Mouse (Mus musculus): Measurements from ENCODE around the gene Tfdp2. TPM values are rescaled to one million over a fixed set of nuclear protein-coding genes. Genes with fewer than 3 reads are reported as not detected.
A peak's percentile ranks its signal among the peaks of the same experiment; 100 is the strongest.

Gene Tfdp2
- polyA plus RNA-seq, 1 experiment from 2014 or later, result 53.9 TPM

GRCm38 (mm10) chr9:96259017-96259512 lies 63.0 kb downstream of the Tfdp2 start:
- H3K4me1 ChIP-seq (ENCODE audit: insufficient read depth, low read depth, low read length), result no peaks in the 10 kb centered on the region
- peak overlapping the region; percentile 22; the same call in 1 of the 2 replicates for H3K4me3 ChIP-seq (ENCODE audit: low read depth, low read length)
- no peak overlapping the region for H3K9ac ChIP-seq (replicated peaks; ENCODE audit: low read depth)
- 7% methylated on average over 5 of the region's 5 CpGs for WGBS
- ATAC-seq, result no peak; the same call in 1 of the 2 replicates
- no peak overlapping the region for H3K27ac ChIP-seq (ENCODE audit: low read length)
- peak; percentile 67 for DNase-seq (ENCODE audit: low spot score)
- no peaks in the 10 kb centered on the region for H3K36me3 ChIP-seq (ENCODE audit: insufficient read depth, low read length)
- H3K27me3 ChIP-seq (replicated peaks; ENCODE audit: insufficient read depth, low read length), result no peaks in the 10 kb centered on the region
- TF ChIP-seq CTCF (IDR thresholded peaks at IDR 0.05) (no peak), EP300 (IDR thresholded peaks at IDR 0.05) (no peak)
- H3K4me2 ChIP-seq (replicated peaks; ENCODE audit: low read depth, low read length), result peak overlapping the region; percentile 47
- H3K9me3 ChIP-seq (ENCODE audit: low read length), result no peaks in the 10 kb centered on the region

GRCm38 (mm10) chr9:96259753-96260520 lies 63.9 kb downstream of the Tfdp2 start:
- ATAC-seq (no peak), DNase-seq (ENCODE audit: low spot score) (peak; percentile 16)
- whole genome bisulfite sequencing, result 9% methylated on average over 10 of the region's 10 CpGs
- H3K4me3 ChIP-seq (ENCODE audit: low read depth, low read length), result peak overlapping the region; percentile 22; the same call in 1 of the 2 replicates
- no peaks in the 10 kb centered on the region for H3K9me3 ChIP-seq (ENCODE audit: low read length)
- H3K27me3 ChIP-seq (replicated peaks; ENCODE audit: insufficient read depth, low read length), result no peaks in the 10 kb centered on the region
- no peak overlapping the region for H3K9ac ChIP-seq (replicated peaks; ENCODE audit: low read depth)
- H3K4me1 ChIP-seq (ENCODE audit: insufficient read depth, low read depth, low read length), result no peaks in the 10 kb centered on the region
- no peak overlapping the region for H3K27ac ChIP-seq (ENCODE audit: low read length)
- TF ChIP-seq EP300 (IDR thresholded peaks at IDR 0.05) (no peak), CTCF (IDR thresholded peaks at IDR 0.05) (no peak)
- no peaks in the 10 kb centered on the region for H3K36me3 ChIP-seq (ENCODE audit: insufficient read depth, low read length)
- peak overlapping the region; percentile 47 for H3K4me2 ChIP-seq (replicated peaks; ENCODE audit: low read depth, low read length)

GRCm38 (mm10) chr9:96261101-96261500 lies 65.0 kb downstream of the Tfdp2 start:
- TF ChIP-seq CTCF (IDR thresholded peaks at IDR 0.05) (no peak), EP300 (IDR thresholded peaks at IDR 0.05) (no peak)
- H3K36me3 ChIP-seq (ENCODE audit: insufficient read depth, low read length), result no peaks in the 10 kb centered on the region
- 80% methylated on average over 4 of the region's 4 CpGs for WGBS
- no peak overlapping the region for H3K27ac ChIP-seq (ENCODE audit: low read length)
- DNase-seq (ENCODE audit: low spot score) (no peak), ATAC-seq (no peak)
- H3K9ac ChIP-seq (replicated peaks; ENCODE audit: low read depth), result no peak overlapping the region
- no peaks in the 10 kb centered on the region for H3K27me3 ChIP-seq (replicated peaks; ENCODE audit: insufficient read depth, low read length)
- no peak overlapping the region for H3K4me3 ChIP-seq (ENCODE audit: low read depth, low read length)
- no peaks in the 10 kb centered on the region for H3K4me1 ChIP-seq (ENCODE audit: insufficient read depth, low read depth, low read length)
- no peak overlapping the region for H3K4me2 ChIP-seq (replicated peaks; ENCODE audit: low read depth, low read length)
- no peaks in the 10 kb centered on the region for H3K9me3 ChIP-seq (ENCODE audit: low read length)

- no peaks in the 10 kb centered on the region for H3K36me3 ChIP-seq (ENCODE audit: insufficient read depth, low read length)
- no peak for TF ChIP-seq EP300 (IDR thresholded peaks at IDR 0.05)
- no peak; the same call in 1 of the 2 replicates for TF ChIP-seq CTCF (IDR thresholded peaks at IDR 0.05)
- H3K27me3 ChIP-seq (replicated peaks; ENCODE audit: insufficient read depth, low read length), result no peaks in the 10 kb centered on the region
- no peak overlapping the region for H3K27ac ChIP-seq (ENCODE audit: low read length)
- DNase-seq (ENCODE audit: low spot score), result no peak
- no peak overlapping the region for H3K4me3 ChIP-seq (ENCODE audit: low read depth, low read length)
- no peaks in the 10 kb centered on the region for H3K4me1 ChIP-seq (ENCODE audit: insufficient read depth, low read depth, low read length)
- H3K9me3 ChIP-seq (ENCODE audit: low read length), result no peaks in the 10 kb centered on the region
- ATAC-seq, result no peak
- H3K4me2 ChIP-seq (replicated peaks; ENCODE audit: low read depth, low read length), result no peak overlapping the region
- 97% methylated on average over 6 of the region's 6 CpGs for WGBS
- no peak overlapping the region for H3K9ac ChIP-seq (replicated peaks; ENCODE audit: low read depth)
Measured at GRCm38 (mm10) chr9:96261980-96262379, 65.9 kb downstream of the Tfdp2 start.

- Histone ChIP-seq H3K4me2 (replicated peaks; ENCODE audit: low read depth, low read length) (no peak overlapping the region), H3K4me1 (ENCODE audit: insufficient read depth, low read depth, low read length) (no peaks in the 10 kb centered on the region), H3K9ac (replicated peaks; ENCODE audit: low read depth) (no peak overlapping the region), H3K36me3 (ENCODE audit: insufficient read depth, low read length) (no peaks in the 10 kb centered on the region), H3K27ac (ENCODE audit: low read length) (no peak overlapping the region), H3K27me3 (replicated peaks; ENCODE audit: insufficient read depth, low read length) (no peaks in the 10 kb centered on the region), H3K9me3 (ENCODE audit: low read length) (no peaks in the 10 kb centered on the region), H3K4me3 (ENCODE audit: low read depth, low read length) (no peak overlapping the region)
- 80% methylated on average over 6 of the region's 6 CpGs for WGBS
- ATAC-seq, result no peak
- DNase-seq (ENCODE audit: low spot score), result no peak
- no peak for TF ChIP-seq EP300 (IDR thresholded peaks at IDR 0.05)
Measured at GRCm38 (mm10) chr9:96266793-96267558, 70.9 kb downstream of the Tfdp2 start.

- no peak overlapping the region for H3K4me3 ChIP-seq (ENCODE audit: low read depth, low read length)
- H3K4me1 ChIP-seq (ENCODE audit: insufficient read depth, low read depth, low read length), result no peaks in the 10 kb centered on the region
- no peaks in the 10 kb centered on the region for H3K27me3 ChIP-seq (replicated peaks; ENCODE audit: insufficient read depth, low read length)
- ATAC-seq (no peak), DNase-seq (ENCODE audit: low spot score) (no peak)
- 72% methylated on average over 1 of the region's 1 CpGs for WGBS
- TF ChIP-seq EP300 (IDR thresholded peaks at IDR 0.05), result no peak
- TF ChIP-seq CTCF (IDR thresholded peaks at IDR 0.05), result no peak
- H3K36me3 ChIP-seq (ENCODE audit: insufficient read depth, low read length), result no peaks in the 10 kb centered on the region
- no peaks in the 10 kb centered on the region for H3K9me3 ChIP-seq (ENCODE audit: low read length)
- H3K27ac ChIP-seq (ENCODE audit: low read length), result no peak overlapping the region
- H3K9ac ChIP-seq (replicated peaks; ENCODE audit: low read depth), result no peak overlapping the region
- no peak overlapping the region for H3K4me2 ChIP-seq (replicated peaks; ENCODE audit: low read depth, low read length)
Measured at GRCm38 (mm10) chr9:96267559-96267948, 71.5 kb downstream of the Tfdp2 start.
